Mouse (Mus musculus) thymus, postnatal 25 days (tissue): ENCODE data around the gene Ppil6.

Source experiments
- DNase-seq: peaks from one replicate; pipeline ENCODE4 v3.0.0; 2022

Ppil6 gene

GRCm38 (mm10) chr10:41489708-41490517 is at the start of gene Ppil6, which contains the start of gene Smpd2:
Gene Ppil6, plus strand, starts transcription at chr10:41490439.
Gene Smpd2, minus strand, starts transcription at chr10:41490369.
- peak; percentile 95 for DNase-seq

- no peak for DNase-seq
These were observed 42.0 kb upstream of the Ppil6 start for GRCm38 (mm10) chr10:41448216-41448615.

- DNase-seq = no peak
These were observed 40.6 kb upstream of the Ppil6 start for GRCm38 (mm10) chr10:41449684-41450083.

- peak; percentile 97 for DNase-seq
These were observed 40.0 kb upstream of the Ppil6 start, which contains the start of gene Zbtb24 for GRCm38 (mm10) chr10:41450137-41450670. Gene Zbtb24, plus strand, starts transcription at chr10:41450383.

GRCm38 (mm10) chr10:41450780-41451522 is 39.3 kb upstream of the Ppil6 start:
- DNase-seq = no peak

- DNase-seq = no peak
These were observed 38.6 kb upstream of the Ppil6 start for GRCm38 (mm10) chr10:41451656-41452055.

- DNase-seq = no peak
These were observed 37.4 kb upstream of the Ppil6 start for GRCm38 (mm10) chr10:41452791-41453190.

- DNase-seq = no peak
These were observed 30.2 kb upstream of the Ppil6 start for GRCm38 (mm10) chr10:41459990-41460389.

- no peak for DNase-seq
These were observed 29.7 kb upstream of the Ppil6 start for GRCm38 (mm10) chr10:41460501-41460900.

GRCm38 (mm10) chr10:41461057-41461722 is 29.0 kb upstream of the Ppil6 start:
- DNase-seq = no peak

- no peak for DNase-seq
These were observed 25.8 kb upstream of the Ppil6 start for GRCm38 (mm10) chr10:41464401-41464955.

- DNase-seq = no peak
These were observed 22.9 kb upstream of the Ppil6 start for GRCm38 (mm10) chr10:41467325-41467724.

- no peak for DNase-seq
These were observed 19.5 kb upstream of the Ppil6 start for GRCm38 (mm10) chr10:41470693-41471092.

- no peak for DNase-seq
These were observed 17.7 kb upstream of the Ppil6 start for GRCm38 (mm10) chr10:41472534-41472933.

GRCm38 (mm10) chr10:41472962-41473481 is 17.2 kb upstream of the Ppil6 start:
- DNase-seq = peak; percentile 22

GRCm38 (mm10) chr10:41473782-41474468 is 16.3 kb upstream of the Ppil6 start:
- DNase-seq = peak; percentile 38

- DNase-seq = no peak
These were observed 15.3 kb upstream of the Ppil6 start for GRCm38 (mm10) chr10:41474981-41475391.

- DNase-seq = peak; percentile 80
These were observed 13.8 kb upstream of the Ppil6 start, which contains the start of gene Mical1 for GRCm38 (mm10) chr10:41476171-41477017. Gene Mical1, plus strand, starts transcription at chr10:41476314.

- DNase-seq = peak; percentile 70
These were observed 13.3 kb upstream of the Ppil6 start for GRCm38 (mm10) chr10:41477018-41477277.

- DNase-seq = peak; percentile 75
These were observed 12.7 kb upstream of the Ppil6 start for GRCm38 (mm10) chr10:41477278-41478181.
